Mouse (Mus musculus) urinary bladder, postnatal 25 days (tissue): Measurements from ENCODE around the gene Prkar2a.
"Not testable (repeated sequence)": the region's sequence is repeated elsewhere in the genome, so short reads cannot be mapped to it uniquely, and the experiment has no call there.

Experiments
- DNase-seq: peaks from one replicate; pipeline ENCODE4 v3.0.0; 2022; ENCODE audit warnings: low spot score

The Prkar2a gene

DNA sequence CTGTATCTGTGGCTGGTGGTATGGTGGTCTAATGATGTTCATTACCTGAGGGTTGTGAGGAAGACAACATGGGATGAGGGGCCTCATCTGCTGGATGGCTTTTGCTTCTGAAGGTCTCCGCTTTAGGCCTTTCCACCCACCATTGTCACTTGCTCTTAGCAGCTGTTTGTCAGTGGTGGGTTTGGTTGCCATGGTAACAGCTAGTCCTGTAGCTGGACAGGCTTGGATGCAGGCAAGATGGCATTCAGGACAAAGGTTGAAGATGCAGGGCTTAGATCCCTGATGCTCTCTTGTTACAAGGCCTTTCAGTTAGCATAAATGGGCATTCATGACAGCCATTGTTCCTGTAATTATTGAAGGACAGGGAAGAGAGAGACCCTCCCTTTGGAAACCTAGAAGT, at the start of gene Prkar2a:
TSS of gene Prkar2a (plus strand) at position 209 of the 400 bp plus-strand sequence.
- no peak for DNase-seq

DNA sequence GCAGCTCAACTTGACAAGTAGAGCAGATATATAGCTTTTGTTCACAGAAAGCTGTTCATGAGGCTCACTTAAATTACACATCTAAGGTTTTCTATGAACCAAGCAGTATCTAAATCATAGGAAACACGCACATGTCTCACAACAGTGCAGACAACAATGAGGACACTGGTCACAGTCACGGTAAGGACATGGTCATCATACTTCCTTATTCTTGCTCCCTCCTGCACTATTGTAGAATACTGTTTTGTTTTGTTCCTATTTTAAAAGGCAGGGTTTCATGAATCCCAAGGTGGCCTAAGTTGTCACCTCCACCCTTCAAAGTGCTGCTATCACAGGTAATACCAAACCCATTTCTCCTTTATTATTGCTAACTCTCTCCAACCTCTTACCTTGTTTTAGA, 49.3 kb upstream of the Prkar2a start:
- no peak for DNase-seq

DNA sequence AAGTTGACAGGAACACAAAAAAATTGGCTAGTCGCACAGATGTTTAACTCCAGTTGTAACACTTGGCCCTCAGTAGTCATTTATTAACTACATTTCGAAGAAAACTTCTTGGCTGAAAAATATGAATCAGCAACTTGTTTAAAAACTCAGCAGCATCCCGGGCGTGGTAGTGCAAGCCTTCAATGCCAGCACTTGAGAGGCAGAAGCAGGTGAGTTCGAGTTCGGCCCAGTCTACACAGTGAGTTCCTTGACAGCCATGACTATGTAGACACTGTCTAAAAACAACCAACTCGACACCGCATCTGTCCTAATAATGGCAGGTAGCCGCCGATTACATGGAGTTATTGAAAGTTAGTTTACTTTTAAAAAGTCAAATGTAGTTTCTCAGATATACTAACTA, 40.9 kb upstream of the Prkar2a start:
- no peak for DNase-seq

DNA sequence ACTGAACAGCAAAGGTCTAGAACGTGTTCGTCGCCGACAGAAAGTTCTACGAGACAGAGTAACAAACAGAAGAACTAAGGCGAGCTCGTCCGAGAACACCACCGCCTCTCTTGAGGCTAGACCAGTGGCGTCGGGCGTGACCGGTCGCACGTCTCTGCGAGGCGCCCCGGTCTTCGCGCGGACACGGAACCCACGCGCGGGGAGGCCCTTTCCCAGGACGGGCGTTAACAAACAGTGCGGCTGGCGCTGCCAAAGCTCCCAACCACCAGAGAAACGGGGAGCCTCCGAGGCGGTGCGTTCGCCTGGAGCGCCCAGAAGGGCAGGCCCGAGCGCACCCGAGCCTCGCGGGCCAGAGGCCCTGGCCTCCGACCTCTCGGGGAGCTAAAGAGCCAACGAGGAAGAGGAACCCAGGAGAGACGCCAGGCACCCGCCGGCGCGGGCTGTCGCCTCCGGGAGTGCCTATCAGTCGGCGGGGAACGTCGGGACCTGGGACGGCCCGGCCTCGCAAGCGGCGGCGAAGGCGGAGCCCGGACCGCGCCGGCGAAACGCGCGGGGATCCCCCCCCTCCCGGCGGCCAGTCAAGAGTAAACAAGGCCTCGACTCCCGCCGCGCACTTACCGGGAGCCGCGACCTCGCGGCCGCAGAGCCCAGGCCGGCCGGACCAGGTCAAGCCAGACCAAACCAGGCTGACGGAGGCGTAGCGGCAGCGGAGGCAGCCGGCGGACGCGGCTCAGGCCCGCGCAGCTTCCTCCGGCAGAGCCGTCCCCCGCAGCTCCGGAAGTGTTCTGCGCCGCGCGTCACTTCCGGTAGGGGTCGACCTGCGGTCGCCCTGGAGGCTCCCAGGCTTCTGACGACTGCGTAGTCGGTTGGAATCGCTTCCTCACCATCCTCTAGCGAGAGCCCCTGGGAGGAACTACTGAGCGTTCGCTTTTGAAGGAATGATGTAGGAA, 40.2 kb upstream of the Prkar2a start, which contains the start of gene Arih2:
TSS of gene Arih2 (minus strand) at position 776 of the 950 bp plus-strand sequence.
- peak; percentile 87 for DNase-seq

DNA sequence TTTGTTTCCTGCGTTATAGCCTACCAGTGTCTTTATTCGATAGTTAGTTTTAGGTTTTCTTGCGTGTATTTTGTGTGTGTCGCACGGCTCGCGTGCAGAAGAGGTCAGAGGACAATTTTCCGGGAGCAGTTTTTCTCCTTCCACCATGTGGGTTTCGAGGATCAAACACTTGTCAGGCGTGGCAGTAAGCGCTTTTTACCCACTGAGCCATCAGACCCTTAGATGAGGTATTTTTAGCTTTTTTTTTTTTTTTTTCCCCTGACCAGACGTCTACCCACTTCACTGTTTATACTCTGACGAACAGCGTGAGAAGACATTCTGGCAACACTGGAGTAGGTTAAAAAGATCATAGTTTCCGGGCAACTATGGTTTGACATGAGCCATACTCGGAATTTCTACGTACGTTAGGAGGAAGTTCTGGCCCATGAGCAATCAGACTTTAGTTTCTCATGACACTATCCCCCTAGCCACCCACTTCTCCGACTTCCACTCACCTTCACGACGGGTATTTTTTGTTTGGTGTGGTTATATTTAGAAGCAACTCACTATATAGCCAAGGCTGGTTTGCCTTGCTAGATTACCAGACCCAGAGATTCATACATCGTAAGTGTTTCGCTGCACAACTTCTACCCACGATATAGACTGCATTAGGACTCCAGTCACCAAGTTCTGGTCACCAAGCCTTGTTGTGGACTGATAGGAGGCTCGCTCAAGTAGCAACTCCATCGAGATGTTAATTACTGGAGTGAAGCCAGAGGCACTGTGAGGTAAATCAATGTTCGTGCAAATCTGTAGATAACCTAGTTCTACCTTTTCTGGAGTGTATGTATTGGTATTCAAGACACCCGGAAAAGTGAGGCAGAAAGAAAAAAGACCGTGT, 39.3 kb upstream of the Prkar2a start:
- DNase-seq = no peak

DNA sequence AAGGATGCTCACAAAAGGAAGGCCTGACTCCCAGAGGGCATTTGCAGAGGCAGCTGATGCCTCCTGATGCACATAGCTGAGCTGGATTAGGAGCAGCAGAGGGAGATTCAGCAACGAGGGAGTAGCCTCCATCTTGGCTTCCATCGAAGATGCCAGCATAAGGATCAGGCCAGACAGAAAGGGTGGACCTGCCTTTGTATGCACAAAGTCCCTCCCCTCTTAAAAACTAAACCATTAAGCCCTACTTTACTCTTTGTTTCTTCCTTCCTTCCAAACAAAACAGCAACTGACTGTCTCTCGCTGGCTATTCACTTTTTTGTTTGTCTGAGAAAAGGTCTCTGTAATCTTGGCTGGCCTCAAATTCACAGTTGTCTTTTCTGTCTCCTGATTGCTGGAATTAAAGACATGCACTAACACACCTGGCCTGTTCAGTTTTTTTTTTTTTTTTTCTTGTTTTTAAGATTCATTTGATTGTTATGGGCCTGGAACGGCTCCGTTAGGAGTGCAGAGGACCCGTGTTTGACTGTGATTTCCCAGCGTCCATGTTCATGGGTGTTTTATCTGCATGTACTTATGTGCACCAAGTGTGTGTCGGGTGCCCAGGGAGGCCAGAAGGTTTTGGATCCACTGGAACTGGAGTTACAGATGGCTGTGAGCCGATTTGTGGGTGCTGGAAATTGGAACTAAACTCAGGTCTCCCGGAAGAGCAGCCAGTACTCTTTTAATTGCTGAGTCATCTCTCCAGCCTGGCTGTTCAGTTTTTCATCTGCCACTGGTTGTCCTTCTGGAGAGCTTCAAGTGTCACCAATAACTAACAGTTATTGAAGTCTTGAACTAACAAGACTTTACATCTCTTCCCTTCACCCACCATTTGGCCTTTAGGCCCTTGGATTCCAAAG, 34.3 kb upstream of the Prkar2a start:
- DNase-seq = no peak

DNA sequence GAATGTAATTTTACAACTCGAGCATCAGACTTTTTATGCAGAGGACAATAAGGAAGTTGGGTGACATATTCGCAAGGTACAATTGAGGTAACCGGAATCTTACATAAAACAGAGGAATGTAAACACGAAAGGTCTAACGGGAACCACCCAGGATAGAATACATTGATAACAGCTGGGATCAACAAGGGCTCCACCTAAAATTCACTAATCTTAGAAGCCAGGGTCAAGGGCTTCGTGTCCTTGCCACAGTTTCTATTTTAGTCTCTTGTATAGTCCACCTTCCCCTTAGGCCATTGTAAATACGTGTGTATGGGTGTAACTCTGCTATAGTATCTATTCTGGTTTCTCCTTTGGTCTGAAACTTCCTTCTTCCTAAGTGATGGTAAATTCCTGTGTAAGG, 33.2 kb upstream of the Prkar2a start:
- not testable (repeated sequence) for DNase-seq

DNA sequence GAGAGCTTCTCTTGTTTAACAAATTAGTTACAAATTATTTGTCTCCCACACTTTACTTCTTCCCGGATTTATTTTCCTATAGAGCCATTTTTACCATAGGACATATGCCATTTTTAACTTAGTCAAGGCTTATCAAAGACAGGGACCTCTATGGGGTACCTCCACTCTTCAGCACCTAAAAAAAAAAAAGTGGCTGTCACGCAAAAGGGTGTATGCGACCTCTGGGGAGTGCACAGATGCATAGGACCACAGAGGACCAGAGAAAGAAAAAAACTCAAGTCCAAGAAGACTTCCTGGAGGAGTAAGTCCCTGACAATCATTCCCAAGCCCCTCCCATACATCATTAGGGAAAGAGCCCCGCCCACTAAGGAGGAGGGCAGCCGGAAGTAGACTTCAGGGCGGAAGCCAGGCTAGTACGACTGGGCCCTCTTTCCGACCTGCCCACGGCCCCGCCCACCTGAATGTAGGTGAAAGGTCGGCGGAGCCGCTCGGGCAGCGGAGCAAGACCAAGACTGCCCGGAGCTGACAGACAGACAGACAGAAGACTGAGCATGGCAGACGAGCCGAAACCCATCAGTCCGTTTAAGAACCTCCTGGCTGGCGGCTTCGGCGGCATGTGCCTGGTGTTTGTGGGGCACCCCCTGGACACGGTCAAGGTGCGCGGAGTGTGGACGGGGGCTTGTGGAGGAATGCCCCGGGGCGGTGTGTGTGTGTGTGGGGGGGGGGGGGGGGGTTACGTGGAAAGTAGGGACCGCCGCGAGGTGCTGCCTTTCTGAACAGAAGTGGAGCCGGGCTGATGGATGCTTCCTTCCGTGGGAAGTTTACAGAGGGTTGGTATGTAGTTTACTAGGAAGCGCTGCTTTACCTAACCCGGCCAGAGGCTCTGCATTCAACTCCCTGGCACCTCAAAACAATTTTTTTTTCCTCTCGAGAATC, 27.2 kb upstream of the Prkar2a start, which contains the start of gene Slc25a20:
TSS of gene Slc25a20 (plus strand) at position 412 of the 936 bp plus-strand sequence.
- DNase-seq = peak; percentile 81

DNA sequence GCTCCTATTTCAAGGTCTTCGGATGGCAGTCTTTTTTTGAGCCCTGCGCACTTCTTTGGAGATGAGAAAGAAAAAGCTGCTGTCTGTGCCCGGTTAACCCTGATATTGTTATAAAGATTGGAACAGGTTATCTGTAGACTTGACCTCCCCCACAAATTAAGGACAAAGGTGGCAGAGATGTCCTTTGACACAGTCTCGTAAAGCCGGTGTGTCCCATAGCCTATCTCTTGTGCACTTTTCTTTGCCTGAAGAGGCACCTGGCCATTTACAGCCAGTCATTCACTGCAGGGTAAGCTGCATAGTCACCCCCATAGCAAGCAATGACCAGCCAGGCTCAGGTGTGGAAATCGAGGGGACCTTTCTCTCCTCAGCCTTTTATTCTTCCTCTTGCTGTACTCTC, 26.5 kb upstream of the Prkar2a start:
- DNase-seq = no peak

DNA sequence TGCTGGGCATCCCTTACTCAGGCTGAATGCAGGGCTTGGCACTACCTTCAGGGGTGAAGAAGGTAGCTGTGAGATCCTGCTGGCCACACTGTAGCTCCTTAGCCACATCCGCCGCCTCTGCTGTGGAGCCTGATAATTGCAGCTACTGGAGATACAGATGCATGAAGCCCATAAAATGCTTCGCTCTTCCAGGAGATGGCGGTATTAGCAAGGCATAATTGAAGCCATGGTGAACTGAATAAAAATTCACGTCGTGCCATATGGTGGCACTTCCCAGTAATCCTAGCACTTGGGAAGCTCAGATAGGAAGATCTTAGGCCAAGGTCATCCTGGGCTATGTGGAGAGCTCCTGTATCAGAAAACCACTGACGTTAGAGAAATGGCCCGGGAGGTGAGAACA, 19.2 kb upstream of the Prkar2a start:
- no peak for DNase-seq

DNA sequence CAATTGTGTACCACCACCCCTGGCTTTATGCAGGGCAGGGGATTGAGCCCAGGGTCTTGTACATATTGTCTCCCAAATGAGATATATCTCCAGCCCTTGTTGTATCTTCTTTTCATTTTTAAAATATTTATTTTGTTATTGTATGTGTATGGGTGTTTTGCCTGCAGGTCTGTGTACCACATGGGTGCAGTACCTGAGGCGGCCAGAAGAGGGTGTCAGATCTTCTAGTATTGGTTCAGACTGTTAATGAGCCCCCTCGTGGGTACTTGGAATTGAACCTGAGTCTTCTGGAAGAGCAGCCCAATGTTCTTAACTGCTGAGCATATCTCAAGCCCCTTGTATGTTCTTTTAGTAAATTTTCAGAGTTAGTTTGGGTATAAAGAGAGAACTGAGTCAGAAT, 16.0 kb upstream of the Prkar2a start:
- DNase-seq = no peak

DNA sequence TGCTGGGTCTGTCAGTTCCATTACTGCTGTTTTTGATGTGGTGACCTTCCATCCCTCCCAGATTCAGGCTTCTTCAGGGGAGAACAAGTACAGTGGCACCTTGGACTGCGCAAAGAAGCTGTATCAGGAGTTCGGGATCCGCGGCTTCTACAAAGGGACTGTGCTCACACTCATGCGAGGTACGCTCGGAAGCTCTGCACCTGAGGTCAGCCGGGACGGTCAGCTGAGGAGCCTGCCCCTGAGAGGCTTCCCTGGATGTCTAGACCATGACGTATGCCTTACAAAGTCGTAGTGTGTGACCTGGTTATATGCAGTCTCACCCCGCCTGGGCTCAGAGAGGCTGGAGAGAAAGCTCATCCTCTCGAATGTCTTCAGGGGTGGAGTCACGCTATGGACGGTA, 9.1 kb upstream of the Prkar2a start:
- no peak for DNase-seq

DNA sequence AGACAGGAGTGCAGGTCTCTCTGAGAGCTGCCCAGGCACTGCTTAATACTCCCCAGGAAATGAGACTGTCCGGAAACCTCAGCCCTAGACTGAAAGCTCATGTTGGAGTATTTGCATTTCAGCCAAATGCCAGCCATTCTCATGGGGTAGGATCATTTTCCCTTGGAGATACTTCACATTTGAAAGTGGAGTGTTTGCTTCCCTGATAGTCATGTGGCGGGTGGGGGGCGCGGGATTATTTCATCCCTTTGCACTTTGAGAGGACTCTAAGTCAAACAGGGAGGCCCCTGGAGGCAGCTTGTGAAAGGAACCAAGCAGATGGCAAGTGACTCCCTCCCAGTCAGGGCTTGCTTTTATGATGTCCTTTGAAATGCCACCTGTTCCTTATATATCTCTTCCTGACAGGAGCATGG, 2.6 kb upstream of the Prkar2a start:
- DNase-seq = no peak

DNA sequence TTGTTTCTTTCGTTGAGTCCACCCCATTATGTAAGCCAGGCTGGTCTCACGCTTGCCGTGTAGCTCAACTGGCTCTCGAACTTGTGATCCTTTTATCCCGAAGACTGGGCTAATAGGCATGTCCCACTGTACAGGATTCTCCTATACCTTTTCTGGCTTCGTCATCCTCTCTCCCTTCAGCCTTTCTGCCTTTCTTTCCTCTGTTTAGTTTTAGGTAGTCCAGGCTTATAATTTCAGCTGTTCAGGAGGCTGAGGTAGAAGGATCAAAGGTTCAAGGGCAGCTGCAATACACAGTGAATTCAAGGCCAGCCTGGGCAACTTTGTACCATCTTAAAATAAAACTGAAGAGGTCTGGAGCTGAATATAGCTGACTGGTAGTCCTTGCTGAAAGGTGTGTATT, 1.9 kb upstream of the Prkar2a start:
- DNase-seq = no peak

DNA sequence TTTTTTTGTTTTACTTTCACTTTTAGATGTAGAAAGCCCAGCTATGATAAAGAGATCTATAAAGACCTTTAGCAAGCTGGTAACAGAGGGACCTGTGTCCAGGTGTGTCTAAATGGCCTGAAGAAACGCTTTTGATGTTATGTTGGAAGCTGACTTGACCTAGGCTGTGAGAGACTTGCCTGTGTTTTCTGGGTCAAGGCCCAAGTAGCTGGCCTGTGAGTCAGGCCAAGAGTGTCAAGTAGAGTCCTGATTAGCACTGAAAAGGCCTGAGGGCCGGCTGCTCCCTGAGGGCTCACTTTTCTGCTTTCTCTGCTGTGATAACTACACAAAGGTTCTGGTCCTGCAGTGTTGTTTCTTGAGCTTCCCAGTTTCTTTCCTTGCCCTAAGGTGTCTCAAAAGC, 1.4 kb upstream of the Prkar2a start:
- no peak for DNase-seq

DNA sequence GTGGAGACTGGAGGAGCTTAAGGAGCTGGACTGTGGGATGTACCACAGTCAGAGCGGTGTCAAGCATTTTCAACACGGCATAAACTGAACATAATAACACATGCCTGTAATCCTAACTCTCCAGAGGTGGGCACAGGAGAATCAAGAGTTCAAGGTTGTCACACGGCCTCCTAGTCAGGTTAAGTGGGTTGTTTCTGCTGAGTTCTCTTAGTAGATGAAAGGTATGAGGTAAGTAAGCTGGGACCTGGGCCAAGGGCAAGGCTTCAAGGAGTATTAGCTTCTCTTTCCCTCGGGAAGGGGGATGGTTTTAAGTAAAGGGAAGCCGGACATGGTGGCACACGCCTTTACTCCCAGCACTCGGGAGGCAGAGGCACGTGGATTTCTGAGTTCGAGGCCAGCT, 663 bp upstream of the Prkar2a start:
- no peak for DNase-seq

DNA sequence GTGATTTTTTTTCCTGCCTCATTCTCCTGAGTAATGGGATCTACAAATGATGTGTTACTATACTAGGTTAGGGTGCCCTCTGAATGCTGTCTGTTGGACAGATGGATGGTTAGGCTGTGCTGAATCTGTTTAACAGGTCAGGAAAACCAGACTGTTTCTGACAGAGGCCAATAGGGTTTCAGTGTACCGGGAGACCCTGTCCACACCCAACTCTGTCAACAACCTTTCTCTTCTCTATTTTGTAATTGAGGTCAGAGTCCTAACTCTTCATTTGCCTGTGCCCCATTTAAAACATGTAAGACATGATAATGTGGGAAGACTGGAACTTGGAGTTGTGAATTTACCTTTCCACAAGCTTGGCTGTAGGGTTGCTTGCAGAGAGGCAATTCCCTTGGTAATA, 879 bp downstream of the Prkar2a start:
- DNase-seq = no peak

DNA sequence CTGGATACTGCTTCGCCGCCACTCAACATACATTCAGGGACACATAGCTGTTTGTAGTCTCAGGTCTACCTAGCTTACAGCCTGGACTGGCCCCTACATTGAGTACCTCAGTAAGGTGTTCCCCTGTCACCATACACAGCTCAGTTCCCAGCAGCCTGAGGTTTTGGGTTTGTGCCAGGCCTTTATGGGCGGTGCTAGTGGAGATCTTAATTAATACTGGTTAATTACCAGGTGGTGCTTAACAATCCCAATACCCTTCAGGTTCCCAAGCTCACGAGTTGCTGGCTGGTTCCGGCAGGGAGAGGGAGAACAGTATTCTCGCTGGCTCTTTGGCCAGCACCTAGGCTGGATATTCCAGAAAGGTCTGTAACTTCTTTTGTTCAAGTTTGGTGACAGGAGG, 1.8 kb downstream of the Prkar2a start:
- DNase-seq = no peak

DNA sequence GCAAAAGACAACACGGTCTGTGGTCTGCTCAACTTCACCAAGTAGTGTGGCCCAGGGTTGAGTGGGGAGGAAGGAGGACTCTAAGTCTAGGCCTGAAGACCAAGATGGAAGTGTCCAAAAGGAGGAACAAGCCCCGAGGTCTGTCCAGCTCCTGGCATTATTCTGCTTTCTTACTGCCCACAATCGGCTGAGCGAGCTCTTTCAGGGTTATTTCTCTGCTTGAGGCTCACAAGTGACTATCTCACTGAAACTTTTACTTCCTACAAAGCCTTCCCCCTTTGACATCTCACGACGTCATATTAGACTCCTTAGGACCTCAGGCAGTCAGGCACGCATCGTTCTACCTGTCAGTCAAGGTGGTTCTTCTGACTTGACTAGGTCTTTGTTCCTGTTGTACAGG, 2.3 kb downstream of the Prkar2a start:
- no peak for DNase-seq

DNA sequence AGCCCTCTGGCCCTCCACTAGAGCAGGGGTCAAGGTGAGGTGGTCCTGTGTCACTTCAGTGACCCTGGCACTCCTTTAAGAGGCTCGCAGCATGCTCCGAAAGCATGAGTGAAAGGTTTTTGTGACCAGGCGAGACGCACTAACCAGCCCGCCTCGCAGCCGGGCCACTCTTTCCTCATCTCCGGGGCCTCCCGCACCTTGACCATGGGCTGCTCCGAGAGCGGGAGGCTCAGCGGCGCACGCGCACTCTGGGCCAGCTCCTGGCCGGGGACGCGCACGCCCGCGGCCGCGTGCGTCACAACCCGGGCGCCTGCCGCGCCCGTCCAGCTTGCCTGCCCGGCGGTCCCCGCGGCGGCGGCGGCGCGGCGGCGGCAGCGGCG, 2.7 kb downstream of the Prkar2a start:
- peak; percentile 86 for DNase-seq
